Mouse (Mus musculus) kidney, embryonic 16.5 days (tissue): ENCODE data around the gene Tuba3a. TPM values are rescaled to one million over a fixed set of nuclear protein-coding genes. Genes with fewer than 3 reads are reported as not detected.

Experiments used
- microRNA-seq: library from miRNA; unstranded; fragments of <30 nt; microRNA quantifications from one replicate; pipeline ENCODE4, GENCODE M21; 2016
- polyA plus RNA-seq: library from polyadenylated mRNA; unstranded; fragments of >200 nt; fragmentation: Nextera tagmentation; extraction: Ambion mirVana; gene quantifications from 2 replicates; pipeline ENCODE4 v1.2.1, GENCODE M21; 2015

Gene Tuba3a
- polyA plus RNA-seq, 1 experiment from 2014 or later = 0.65 TPM

Small RNA genes lying within 50 kb of the gene (microRNA-seq; reads per million reads assigned to microRNA genes)
- gene Mir8113 = not detected

Other genes with a start within 250 kb of the Tuba3a start
- 152 and 158 TPM in 2 replicates for gene Ing4, start 246.3 kb downstream of the Tuba3a start, polyA plus RNA-seq
- 16.3 and 20.4 TPM in 2 replicates for gene Acrbp, start 236.4 kb downstream of the Tuba3a start, polyA plus RNA-seq
- gene Lpar5, start 218.1 kb downstream of the Tuba3a start, polyA plus RNA-seq = 0.30 and 0.60 TPM in 2 replicates
- 72.0 and 80.4 TPM in 2 replicates for gene Chd4, start 190.1 kb downstream of the Tuba3a start, polyA plus RNA-seq
- 68.6 and 69.3 TPM in 2 replicates for gene Nop2, start 154.1 kb downstream of the Tuba3a start, polyA plus RNA-seq
- 7.9 and 8.7 TPM in 2 replicates for gene Iffo1, start 140.8 kb downstream of the Tuba3a start, polyA plus RNA-seq
- gene Gapdh, start 119.6 kb downstream of the Tuba3a start, polyA plus RNA-seq = 2,036 and 2,102 TPM in 2 replicates
- 151 and 163 TPM in 2 replicates for gene Ncapd2, start 94.3 kb downstream of the Tuba3a start, polyA plus RNA-seq
- gene Mrpl51, start 94.2 kb downstream of the Tuba3a start, polyA plus RNA-seq = 213 and 228 TPM in 2 replicates
- gene Vamp1, start 70.5 kb downstream of the Tuba3a start, polyA plus RNA-seq = 7.5 and 7.7 TPM in 2 replicates
- gene Tapbpl, start 54.2 kb downstream of the Tuba3a start, polyA plus RNA-seq = 7.4 and 8.2 TPM in 2 replicates
- gene Cd27, start 49.0 kb downstream of the Tuba3a start, polyA plus RNA-seq = 2.1 and 2.5 TPM in 2 replicates
- 71.6 and 73.7 TPM in 2 replicates for gene Ltbr, start 27.8 kb upstream of the Tuba3a start, polyA plus RNA-seq
- gene Scnn1a, start 34.6 kb upstream of the Tuba3a start, polyA plus RNA-seq = 7.5 and 7.7 TPM in 2 replicates
- gene Tnfrsf1a, start 63.3 kb upstream of the Tuba3a start, polyA plus RNA-seq = 91.0 and 93.2 TPM in 2 replicates
- 4.9 and 6.0 TPM in 2 replicates for gene Plekhg6, start 94.8 kb upstream of the Tuba3a start, polyA plus RNA-seq
- 158 and 178 TPM in 2 replicates for gene Cd9, start 208.7 kb upstream of the Tuba3a start, polyA plus RNA-seq